9 mouse cellular contexts compared by ENCODE assay signal in the genomic region with DNA sequence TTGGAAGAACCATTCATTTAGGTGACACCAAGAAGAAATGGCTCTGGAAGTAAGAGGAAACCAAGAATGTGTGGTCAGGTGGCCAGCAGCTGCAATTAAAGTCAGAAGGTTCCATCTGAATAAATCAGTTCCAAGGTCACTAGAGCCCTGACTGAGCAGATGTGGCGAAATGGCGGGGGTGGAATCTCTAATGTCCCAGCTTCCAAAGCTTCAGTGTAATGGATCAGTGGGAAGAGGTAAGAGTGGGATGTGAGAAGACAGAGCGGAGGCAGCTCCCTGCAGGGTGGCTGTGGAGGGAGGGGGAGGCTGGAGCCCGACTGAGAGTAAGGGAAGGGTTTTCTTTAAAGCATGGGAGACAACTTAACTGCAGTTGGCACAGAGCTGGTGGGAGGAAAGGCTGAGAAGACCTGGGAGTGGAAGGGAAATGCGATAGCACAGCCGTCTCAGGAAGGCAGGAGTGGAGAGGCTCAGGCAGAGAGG. TPM values are rescaled to one million over a fixed set of nuclear protein-coding genes. Genes with fewer than 3 reads are reported as not detected.
DNase-seq lines count a peak whose midpoint lies in the region; ATAC-seq and TF ChIP-seq lines count a peak whose summit lies in the region.
"Had no signal": no experiment of that assay in that cellular context is flagged by ENCODE, and none has a peak within 500 bp of the region (broad histone marks: within the 10 kb centered on the region; RNA-seq: fewer than 3 reads in every experiment).

No protein-coding gene starts in this region.

- ATAC-seq in heart, embryonic 16.5 days (replicated peaks; ENCODE audit: extremely low read depth, insufficient read depth, low FRiP score), result no peak
- ATAC-seq: intestine, embryonic 16.5 days had no signal

- H3K27me3 ChIP-seq in heart, embryonic 16.5 days (ENCODE audit: control insufficient read depth, insufficient read depth, low read length), result no peaks in the 10 kb centered on the region
- H3K27me3 ChIP-seq in thymus, adult 2 months (ENCODE audit: control insufficient read depth, insufficient read depth, low read length), result no peaks in the 10 kb centered on the region

- no peak for DNase-seq in heart, postnatal 14 days
- peak; percentile 53 for DNase-seq in adrenal gland, adult 8-10 months
- DNase-seq in fibroblast of lung, adult 2 months (ENCODE audit: low read depth), result peak; percentile 40
- peak; percentile 59 to 66 for DNase-seq in left cerebral cortex, postnatal 14 days (ENCODE audit: low spot score in 2 of 2)
- DNase-seq in thymus, adult 2 months, result no peak
- DNase-seq in spleen, postnatal 14 days (ENCODE audit: low spot score in 2 of 2), result no peak
- no peak for DNase-seq in spleen, postnatal 10 days (ENCODE audit: low spot score in 2 of 2)

- no peak overlapping the region; the same call in 1 of the 2 replicates for H3K4me3 ChIP-seq in heart, embryonic 16.5 days (ENCODE audit: low read length)
- H3K4me3 ChIP-seq in thymus, adult 2 months (ENCODE audit: control insufficient read depth, insufficient read depth, low read length), result no peak overlapping the region

- no peaks in the 10 kb centered on the region for H3K9me3 ChIP-seq in heart, embryonic 16.5 days (replicated peaks; ENCODE audit: control insufficient read depth, low read length)

- peak overlapping the region; percentile 75 for H3K27ac ChIP-seq in heart, embryonic 16.5 days (ENCODE audit: low read length)
- H3K27ac ChIP-seq in thymus, adult 2 months (ENCODE audit: control insufficient read depth, insufficient read depth, low read length), result no peak overlapping the region

- intact Hi-C loops in heart, postnatal 14 days (cut with DNase I), result no loop called here
- intact Hi-C loops in left cerebral cortex, postnatal 14 days (cut with DNase I), result no loop called here

- 0 out of 2 replicates have a peak, but pooled peaks cover 4% of the 10 kb centered on the region for H3K36me3 ChIP-seq in heart, embryonic 16.5 days (ENCODE audit: control insufficient read depth, insufficient read depth)
- H3K36me3 ChIP-seq in thymus, adult 2 months (ENCODE audit: control insufficient read depth, insufficient read depth, low read length), result no peaks in the 10 kb centered on the region

- peak overlapping the region; percentile 36 for H3K4me2 ChIP-seq in heart, embryonic 16.5 days (ENCODE audit: low read depth, low read length)

- H3K4me1 ChIP-seq in heart, embryonic 16.5 days (ENCODE audit: control insufficient read depth, insufficient read depth, low read length), result peaks cover 42% of the 10 kb centered on the region
- no peaks in the 10 kb centered on the region; the same call in 1 of the 2 replicates for H3K4me1 ChIP-seq in thymus, adult 2 months (replicated peaks; ENCODE audit: control insufficient read depth, insufficient read depth, low read length)

- H3K9ac ChIP-seq in heart, embryonic 16.5 days (ENCODE audit: low read length), result peak overlapping the region; percentile 60

- 53% methylated on average over 6 of the region's 6 CpGs for whole genome bisulfite sequencing in heart, embryonic 16.5 days
- WGBS in thymus, adult 2 months, result 85% methylated on average over 6 of the region's 6 CpGs

- no peak for TF ChIP-seq CTCF in thymus, adult 2 months (IDR thresholded peaks at IDR 0.05; ENCODE audit: borderline replicate concordance, control insufficient read depth, extremely low read depth, insufficient read depth, low read length, poor library complexity)

- no peak for TF ChIP-seq POLR2A in thymus, adult 2 months (IDR thresholded peaks at IDR 0.05; ENCODE audit: control insufficient read depth, extremely low read depth, insufficient read depth, low read length, poor library complexity)

RNA-seq across cellular contexts. Expression of gene Pkig, which starts 3.2 kb away (rescaled TPM):
- 374 and 420 TPM in 2 replicates for polyA plus RNA-seq in heart, embryonic 16.5 days (2015; fragmentation: Nextera tagmentation; extraction: Ambion mirVana)
- 100 to 1,000 TPM; 183 to 188 TPM for total RNA-seq in heart, postnatal 14 days (2021)
- 10 to 100 TPM; 37.6 to 60.4 (median 57.4) TPM for total RNA-seq in adrenal gland, adult 8-10 months (2022)
- 100 to 1,000 TPM; 101 to 114 TPM for total RNA-seq in left cerebral cortex, postnatal 14 days (2021)
- 56.7 and 64.7 TPM in 2 replicates for polyA plus RNA-seq in thymus, adult 2 months (2012; rRNA removed)

RNA-seq across cellular contexts. Expression of gene Serinc3, which starts 16.5 kb away (rescaled TPM):
- polyA plus RNA-seq in heart, embryonic 16.5 days (2015; fragmentation: Nextera tagmentation; extraction: Ambion mirVana), result 56.1 and 71.3 TPM in 2 replicates
- 100 to 1,000 TPM; 360 to 363 TPM for total RNA-seq in heart, postnatal 14 days (2021)
- total RNA-seq in adrenal gland, adult 8-10 months (2022), result 100 to 1,000 TPM; 566 to 814 (median 738) TPM
- total RNA-seq in left cerebral cortex, postnatal 14 days (2021), result 100 to 1,000 TPM; 221 to 248 TPM
- polyA plus RNA-seq in thymus, adult 2 months (2012; rRNA removed), result 279 and 281 TPM in 2 replicates

RNA-seq across cellular contexts. Expression of gene Ttpal, which starts 59.3 kb away (rescaled TPM):
- 18.6 and 19.0 TPM in 2 replicates for polyA plus RNA-seq in heart, embryonic 16.5 days (2015; fragmentation: Nextera tagmentation; extraction: Ambion mirVana)
- total RNA-seq in heart, postnatal 14 days (2021), result 10 to 100 TPM; 13.6 to 13.9 TPM
- total RNA-seq in adrenal gland, adult 8-10 months (2022), result 10 to 100 TPM; 26.8 to 38.6 (median 31.5) TPM
- 10 to 100 TPM; 66.7 to 70.6 TPM for total RNA-seq in left cerebral cortex, postnatal 14 days (2021)
- 63.2 and 72.5 TPM in 2 replicates for polyA plus RNA-seq in thymus, adult 2 months (2012; rRNA removed)

Comparison
In these comparisons a context has a peak if more than half of its experiments do, and no peak if none do; other contexts are left out.
1. DNase-seq: peak in adrenal gland, adult 8-10 months (single experiment), fibroblast of lung, adult 2 months (single experiment) and left cerebral cortex, postnatal 14 days (2 of 2); none in heart, postnatal 14 days (0 of 2), thymus, adult 2 months (single experiment), spleen, postnatal 14 days (0 of 2) and spleen, postnatal 10 days (0 of 2).